Comparison of ENCODE assay signal across 10 mouse cellular contexts in the genomic region with DNA sequence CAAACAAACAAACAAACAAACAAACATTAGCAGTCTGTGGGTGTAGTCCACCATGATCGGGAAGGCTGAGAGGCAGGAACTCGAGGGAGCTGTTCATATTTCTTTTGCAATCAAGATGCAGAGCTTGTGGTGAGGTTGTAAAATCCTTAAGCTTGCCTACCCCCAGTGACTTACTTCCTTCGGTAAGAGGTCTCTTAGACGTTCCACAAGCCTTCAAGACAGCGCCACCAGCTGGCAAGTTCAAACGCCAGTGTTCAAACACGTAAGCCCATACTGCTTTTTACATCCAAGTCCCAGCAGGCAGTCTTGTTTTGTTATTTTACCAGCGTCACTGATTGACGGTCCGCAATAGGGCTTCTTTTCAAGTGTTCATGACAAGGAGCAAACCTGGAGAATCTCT.
A peak's percentile ranks its signal among the peaks of the same experiment; 100 is the strongest.
DNase-seq lines count a peak whose midpoint lies in the region; ATAC-seq and TF ChIP-seq lines count a peak whose summit lies in the region.
"Had no signal": no experiment of that assay in that cellular context is flagged by ENCODE, and none has a peak within 500 bp of the region (broad histone marks: within the 10 kb centered on the region; RNA-seq: fewer than 3 reads in every experiment).

No protein-coding gene starts in this region.

- no peak for ATAC-seq in CD4-positive, CD25-positive, alpha-beta regulatory T cell, adult 4 months
- ATAC-seq in lung, embryonic 14.5 days (ENCODE audit: insufficient read depth): no peak
- ATAC-seq in embryonic facial prominence, embryonic 11.5 days (replicated peaks; ENCODE audit: insufficient number of reproducible peaks, low FRiP score, low TSS enrichment, low read depth): no peak

- no peak overlapping the region for H3K9ac ChIP-seq in lung, embryonic 14.5 days
- H3K9ac ChIP-seq in embryonic facial prominence, embryonic 11.5 days (replicated peaks; ENCODE audit: low read length): no peak overlapping the region
- H3K9ac ChIP-seq: liver, embryonic 15.5 days had no signal

- no peaks in the 10 kb centered on the region for H3K27me3 ChIP-seq in lung, embryonic 14.5 days (ENCODE audit: insufficient read depth, low read length)
- H3K27me3 ChIP-seq in embryonic facial prominence, embryonic 11.5 days (ENCODE audit: control insufficient read depth, insufficient read depth, low read length): no peaks in the 10 kb centered on the region
- H3K27me3 ChIP-seq: liver, embryonic 15.5 days had no signal

- no peak for TF ChIP-seq CTCF in lung, embryonic 14.5 days (IDR thresholded peaks at IDR 0.05; ENCODE audit: low read depth)
- TF ChIP-seq CTCF in lung, adult 2 months (IDR thresholded peaks at IDR 0.05; ENCODE audit: insufficient read depth, low read length): no peak

- no peak overlapping the region for H3K4me2 ChIP-seq in lung, embryonic 14.5 days
- H3K4me2 ChIP-seq in embryonic facial prominence, embryonic 11.5 days (ENCODE audit: low read depth, low read length): no peak overlapping the region
- H3K4me2 ChIP-seq: liver, embryonic 15.5 days had no signal

- no peaks in the 10 kb centered on the region for H3K4me1 ChIP-seq in lung, embryonic 14.5 days (ENCODE audit: insufficient read depth)
- H3K4me1 ChIP-seq in lung, adult 2 months (ENCODE audit: control insufficient read depth, insufficient read depth, low read length): no peaks in the 10 kb centered on the region
- no peaks in the 10 kb centered on the region for H3K4me1 ChIP-seq in embryonic facial prominence, embryonic 11.5 days (ENCODE audit: control insufficient read depth, insufficient read depth, low read length)
- H3K4me1 ChIP-seq: liver, embryonic 15.5 days had no signal

- H3K9me3 ChIP-seq in lung, embryonic 14.5 days (ENCODE audit: low read depth, low read length): no peaks in the 10 kb centered on the region
- no peaks in the 10 kb centered on the region for H3K9me3 ChIP-seq in embryonic facial prominence, embryonic 11.5 days (replicated peaks; ENCODE audit: control insufficient read depth, low read length)
- H3K9me3 ChIP-seq: liver, embryonic 15.5 days had no signal

- peak; percentile 66 for DNase-seq in CD4-positive, CD25-positive, alpha-beta regulatory T cell, adult 2 months (ENCODE audit: low read depth, low spot score)
- peak; percentile 23 for DNase-seq in lung, embryonic 14.5 days
- DNase-seq in lung, adult 2 months: no peak
- DNase-seq in embryonic facial prominence, embryonic 11.5 days (ENCODE audit: low spot score): peak; percentile 26
- DNase-seq in thymus, postnatal 0 days (ENCODE audit: low spot score): peak; percentile 56
- DNase-seq in left cerebral cortex, adult 9 months (ENCODE audit: low spot score in 2 of 2): no peak
- DNase-seq in layer of hippocampus, postnatal 36 days: no peak
- DNase-seq: cerebellum, adult 2 months had no signal

- no peak overlapping the region for H3K27ac ChIP-seq in lung, embryonic 14.5 days (ENCODE audit: low read depth)
- H3K27ac ChIP-seq in embryonic facial prominence, embryonic 11.5 days (replicated peaks; ENCODE audit: low read depth, low read length): no peak overlapping the region
- H3K27ac ChIP-seq: liver, embryonic 15.5 days had no signal

- 50% methylated on average over 10 of the region's 10 CpGs for WGBS in lung, embryonic 14.5 days
- WGBS in lung, adult 2 months: 51% methylated on average over 10 of the region's 10 CpGs
- WGBS in embryonic facial prominence, embryonic 11.5 days: 53% methylated on average over 10 of the region's 10 CpGs

- no peaks in the 10 kb centered on the region for H3K36me3 ChIP-seq in lung, embryonic 14.5 days (ENCODE audit: insufficient read depth)
- no peaks in the 10 kb centered on the region for H3K36me3 ChIP-seq in embryonic facial prominence, embryonic 11.5 days (replicated peaks; ENCODE audit: control insufficient read depth, insufficient read depth, low read depth, low read length)
- H3K36me3 ChIP-seq: liver, embryonic 15.5 days had no signal

- H3K4me3 ChIP-seq in lung, embryonic 14.5 days (ENCODE audit: low read depth, low read length): no peak overlapping the region
- no peak overlapping the region for H3K4me3 ChIP-seq in lung, adult 2 months (replicated peaks; ENCODE audit: extremely low read depth, low read depth, low read length)
- no peak overlapping the region for H3K4me3 ChIP-seq in embryonic facial prominence, embryonic 11.5 days (ENCODE audit: low read depth, low read length)
- H3K4me3 ChIP-seq: liver, embryonic 15.5 days had no signal

- TF ChIP-seq POLR2A in lung, adult 2 months (IDR thresholded peaks at IDR 0.05; ENCODE audit: borderline replicate concordance, extremely low read depth, low read depth, low read length): no peak

Comparison
In these comparisons a context has a peak if more than half of its experiments do, and no peak if none do; other contexts are left out.
1. DNase-seq: peak in CD4-positive, CD25-positive, alpha-beta regulatory T cell, adult 2 months (single experiment), lung, embryonic 14.5 days (single experiment), embryonic facial prominence, embryonic 11.5 days (single experiment) and thymus, postnatal 0 days (single experiment); none in lung, adult 2 months (single experiment), left cerebral cortex, adult 9 months (0 of 2) and layer of hippocampus, postnatal 36 days (0 of 2).